Mouse (Mus musculus) lung, postnatal 0 days (tissue): Measurements from ENCODE around the gene Camk1d.

Experiments
- CTCF ChIP-seq: IDR thresholded peaks from 2 replicates; pipeline ENCODE4 v1.5.1; 2016; ENCODE audit warnings: antibody characterized with exemption, mild to moderate bottlenecking
- EP300 ChIP-seq: IDR thresholded peaks from 2 replicates; pipeline ENCODE4 v1.6.1; 2016; ENCODE audit warnings: antibody characterized with exemption, mild to moderate bottlenecking, control low read depth

DNA sequence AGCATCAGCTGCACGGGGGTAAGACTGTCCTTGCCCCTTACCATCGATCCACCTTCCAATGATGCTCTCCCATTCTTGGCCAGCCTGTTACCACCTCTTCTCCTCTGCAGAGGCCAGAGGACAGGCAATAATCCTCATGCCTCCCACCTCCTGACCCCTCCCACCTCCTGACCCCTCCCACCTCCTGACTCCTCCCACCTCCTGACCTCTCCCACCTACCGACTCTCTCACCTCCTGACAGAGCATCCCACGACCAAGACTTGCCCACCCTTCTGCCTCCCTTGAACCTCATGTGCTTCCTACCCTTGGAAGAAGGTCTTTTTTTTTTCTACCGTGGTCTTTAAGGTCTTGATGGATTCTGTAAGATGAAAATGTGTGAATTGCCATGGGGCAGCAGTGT, 350.5 kb downstream of the Camk1d start:
- TF ChIP-seq CTCF = no peak
- TF ChIP-seq EP300 = no peak
